Mouse (Mus musculus) kidney, postnatal 36 days (tissue): ENCODE measurements around the gene Gm21981.
A peak's percentile ranks its signal among the peaks of the same experiment; 100 is the strongest.

Experiments used
- DNase-seq, 2 experiments: peaks; one replicate each; pipeline ENCODE4 v3.0.0; 2021 to 2022; ENCODE audit warnings: mixed read lengths in 2 of 2

Gene Gm21981

GRCm38 (mm10) chr17:47702548-47703345 lies 8.5 kb upstream of the Gm21981 start:
- no peak for DNase-seq

DNA sequence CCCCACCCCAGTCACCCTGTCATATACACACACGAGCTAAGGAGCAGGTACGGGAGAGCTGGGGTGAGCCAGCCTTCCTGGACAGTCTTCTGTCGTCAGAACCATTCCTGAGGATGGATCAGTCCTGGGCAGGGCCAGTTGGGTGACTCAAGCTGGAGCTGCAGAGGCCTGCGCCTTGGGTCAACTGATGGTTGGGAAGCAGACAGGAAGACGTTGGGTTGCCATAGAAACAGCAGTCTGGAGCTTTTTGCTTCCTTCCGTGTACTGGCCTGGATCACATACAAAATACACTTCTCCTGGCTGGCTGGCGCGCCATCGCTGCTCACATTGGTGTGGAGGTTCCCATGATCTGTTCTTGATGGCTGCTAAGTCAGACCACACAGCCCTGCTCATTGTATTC lies 7.5 kb upstream of the Gm21981 start:
- no peak for DNase-seq

- DNase-seq = peak; percentile 45 to 56
Observed at GRCm38 (mm10) chr17:47699055-47699454, 4.8 kb upstream of the Gm21981 start.

GRCm38 (mm10) chr17:47698156-47698555 lies 3.9 kb upstream of the Gm21981 start:
- peak; percentile 76 to 87 for DNase-seq

DNA sequence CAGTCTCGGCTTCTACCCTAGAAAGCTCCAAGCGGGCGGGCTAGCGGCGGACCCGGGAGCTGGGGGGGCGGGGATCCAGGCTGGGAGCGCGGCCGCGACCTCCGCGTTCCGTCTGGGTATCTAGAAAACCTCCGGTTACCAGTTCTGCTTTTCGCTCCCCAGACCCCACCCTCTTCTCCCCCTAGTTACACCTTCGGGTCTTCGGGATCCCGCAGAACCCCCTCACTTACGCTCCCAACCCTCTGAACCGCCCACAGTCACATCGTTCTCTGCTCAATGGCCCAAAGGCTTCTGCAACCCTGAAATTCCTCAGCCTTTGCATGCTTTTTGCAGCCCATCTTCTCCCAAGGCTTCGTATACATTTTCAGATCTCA lies 1.1 kb upstream of the Gm21981 start:
- no peak for DNase-seq

- peak; percentile 98 to 99 for DNase-seq
Observed at GRCm38 (mm10) chr17:47694503-47695336, 465 bp upstream of the Gm21981 start, which contains the start of gene Prickle4. Gene Prickle4, minus strand, starts transcription at chr17:47694736.

DNA sequence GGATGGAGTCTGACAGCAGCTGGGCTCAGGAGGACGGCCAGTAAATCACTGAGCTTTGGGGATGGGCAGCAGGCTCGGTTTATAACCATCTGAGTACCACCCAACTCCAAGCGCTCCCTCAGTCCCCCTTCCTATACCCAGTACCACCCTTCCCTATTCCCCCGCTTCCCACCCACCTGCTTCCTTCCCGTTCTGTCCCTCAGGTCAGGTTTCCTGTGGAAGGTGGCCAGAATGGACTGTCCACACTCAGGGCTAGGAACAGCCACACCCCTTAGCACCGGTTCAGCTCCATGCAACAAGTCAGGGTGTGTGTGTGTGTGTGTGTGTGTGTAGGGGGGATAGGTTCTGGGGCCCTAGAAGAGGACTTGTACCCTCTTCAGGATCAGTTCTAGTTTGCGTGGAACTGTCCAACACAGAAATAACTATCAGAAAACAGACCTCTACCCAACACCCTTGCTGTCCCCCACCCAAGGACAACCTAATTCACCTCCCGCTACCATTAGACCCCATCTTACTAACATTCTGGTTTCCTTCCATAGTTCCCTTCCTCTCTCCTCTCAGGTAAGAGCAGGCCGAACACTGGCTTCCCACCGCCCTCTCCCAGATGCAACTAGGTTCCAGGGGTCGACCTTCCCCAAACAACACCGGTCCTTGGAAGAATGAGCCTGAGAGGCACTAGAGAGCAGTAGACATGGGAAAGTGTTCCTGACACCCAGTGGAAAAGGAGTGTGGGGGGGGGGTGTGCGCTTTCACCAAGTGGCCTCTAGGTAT lies 399 bp downstream of the Gm21981 start:
- DNase-seq = peak; percentile 57 to 68

DNA sequence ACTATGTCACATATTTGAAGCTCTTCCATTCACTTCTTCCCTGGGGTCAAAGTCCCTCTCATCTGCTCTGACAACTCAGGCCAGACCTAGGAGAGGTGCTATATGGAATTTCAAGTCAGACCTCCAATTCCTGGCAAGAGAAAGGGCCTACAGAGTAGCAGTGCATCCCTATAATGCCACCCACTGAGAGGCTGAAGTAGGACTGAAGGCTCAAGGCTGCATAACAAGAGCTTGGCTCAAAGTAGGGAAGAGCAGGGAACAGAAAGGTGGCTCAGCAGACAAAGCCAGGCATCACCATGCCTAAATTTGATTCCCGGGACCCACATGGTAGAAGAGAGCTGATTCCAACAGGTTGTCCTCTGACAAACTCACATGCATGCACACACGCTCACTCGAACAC lies 2.6 kb downstream of the Gm21981 start:
- no peak for DNase-seq

DNA sequence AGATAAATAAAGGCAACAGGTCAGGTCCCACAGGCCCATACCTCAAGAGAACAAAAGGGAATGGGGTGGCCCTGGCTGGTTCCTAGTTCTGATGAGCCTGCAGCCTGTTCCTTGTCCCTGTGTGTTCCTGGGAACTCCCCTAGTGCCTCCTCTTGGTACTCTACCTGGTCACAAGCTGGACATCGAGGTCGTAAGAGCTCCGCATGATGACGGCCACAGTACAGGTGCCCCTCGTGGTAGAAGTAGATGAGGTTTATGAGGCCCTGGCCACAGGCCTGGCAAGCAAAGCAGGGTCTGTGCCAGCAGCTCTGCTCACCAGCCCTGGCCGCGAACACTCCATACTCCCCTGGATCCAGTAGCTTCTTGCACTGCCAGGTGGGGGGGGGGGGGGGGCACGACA lies 4.4 kb downstream of the Gm21981 start:
- no peak for DNase-seq

- peak; percentile 47 to 81 for DNase-seq
Observed at GRCm38 (mm10) chr17:47688608-47689575, 5.4 kb downstream of the Gm21981 start, which contains the start of gene Frs3. Gene Frs3, plus strand, starts transcription at chr17:47689030.

- DNase-seq = no peak
Observed at GRCm38 (mm10) chr17:47688344-47688607, 6.0 kb downstream of the Gm21981 start, which contains the start of gene Tomm6. Gene Tomm6, minus strand, starts transcription at chr17:47688386.

GRCm38 (mm10) chr17:47687409-47688343 lies 6.6 kb downstream of the Gm21981 start:
- DNase-seq = peak; percentile 98 to 99

GRCm38 (mm10) chr17:47682836-47683235 lies 11.4 kb downstream of the Gm21981 start:
- no peak for DNase-seq

- no peak for DNase-seq
Observed at GRCm38 (mm10) chr17:47678702-47679101, 15.6 kb downstream of the Gm21981 start.

DNA sequence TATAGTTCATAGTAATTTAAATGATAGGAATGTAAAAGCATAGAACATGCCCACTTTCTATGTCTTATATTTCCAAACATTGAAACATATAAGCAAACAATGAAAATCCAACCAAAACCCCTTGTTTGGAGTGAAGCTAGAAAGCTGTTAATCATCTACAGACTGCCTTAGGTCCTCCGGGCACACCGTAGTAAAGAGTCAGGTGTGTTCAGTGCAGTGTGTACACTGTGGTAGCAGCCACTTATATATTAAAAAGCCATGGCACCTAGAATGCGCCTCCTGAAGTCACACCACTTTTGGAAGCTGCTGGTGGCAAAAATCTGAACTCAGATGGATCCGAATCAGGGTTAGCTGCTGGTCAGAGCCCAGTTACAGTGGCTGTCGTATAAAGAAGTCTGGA lies 16.0 kb downstream of the Gm21981 start:
- no peak for DNase-seq

DNA sequence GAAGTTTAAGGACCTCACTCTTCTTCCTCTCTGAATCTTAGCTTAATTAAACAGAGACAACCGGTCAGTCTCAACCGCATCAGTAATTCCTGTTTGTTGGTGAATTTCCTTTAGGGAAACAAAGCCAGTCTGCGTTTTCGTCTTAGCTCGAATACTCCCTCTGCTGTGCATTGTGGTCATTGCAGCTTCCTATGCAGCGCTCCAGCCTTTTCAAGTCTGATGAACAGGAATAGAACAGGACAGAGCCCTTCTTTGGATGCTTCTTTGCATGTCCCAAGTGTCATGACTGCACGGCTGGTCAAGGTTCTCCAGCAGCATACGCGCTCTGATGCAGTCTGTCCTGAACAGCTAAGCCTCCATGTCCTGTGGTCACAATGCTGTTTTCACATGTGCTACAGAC lies 17.7 kb downstream of the Gm21981 start:
- DNase-seq = peak; percentile 61 to 87

- DNase-seq = peak; percentile 71 to 85
Observed at GRCm38 (mm10) chr17:47672311-47673111, 21.7 kb downstream of the Gm21981 start.

DNA sequence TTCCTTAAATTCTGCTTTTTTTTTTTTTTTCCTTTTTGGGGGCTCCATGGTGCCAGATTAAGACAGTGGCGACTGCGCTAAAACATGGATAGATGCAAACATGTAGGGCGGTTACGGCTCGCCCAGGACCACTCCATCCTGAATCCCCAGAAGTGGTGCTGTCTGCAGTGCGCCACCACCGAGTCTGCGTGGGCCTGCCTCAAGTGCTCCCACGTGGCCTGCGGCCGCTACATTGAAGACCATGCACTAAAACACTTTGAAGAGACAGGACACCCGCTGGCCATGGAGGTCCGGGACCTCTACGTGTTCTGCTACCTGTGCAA lies 22.3 kb downstream of the Gm21981 start:
- no peak for DNase-seq

- no peak for DNase-seq
Observed at GRCm38 (mm10) chr17:47669166-47669565, 25.1 kb downstream of the Gm21981 start.

DNA sequence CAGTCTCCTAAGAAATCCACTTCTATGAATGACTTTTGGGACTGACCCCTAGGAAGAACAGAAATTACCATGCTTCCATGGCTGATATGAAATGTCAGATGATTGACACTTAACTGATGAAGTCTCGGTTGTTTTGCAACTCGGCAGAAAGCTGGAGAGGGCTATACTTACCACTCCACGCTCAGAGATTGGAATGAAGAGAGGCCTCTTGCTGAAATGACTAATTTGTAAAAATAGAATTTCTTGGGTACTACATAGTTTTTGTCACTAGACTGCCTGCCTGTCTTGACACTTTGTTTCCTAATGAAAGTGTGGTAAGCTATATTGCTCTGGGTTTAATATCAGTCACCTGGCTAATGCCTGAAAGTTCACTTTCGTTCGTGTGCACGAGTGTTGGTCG lies 29.8 kb downstream of the Gm21981 start:
- DNase-seq = no peak
